Mouse (Mus musculus) stomach, postnatal 0 days (tissue): ENCODE data around the gene Ip6k1. TPM values are rescaled to one million over a fixed set of nuclear protein-coding genes. Genes with fewer than 3 reads are reported as not detected.

Source experiments
- ATAC-seq: fragments of 200-750 bp; cut with Nextera tagmentation; 2 replicates; pipeline ENCODE4 v1.8.0; 2017; ENCODE audit not compliant: low FRiP score, low TSS enrichment
- DNase-seq: peaks from one replicate; pipeline ENCODE4 v3.0.0-alpha.2; 2016; ENCODE audit warnings: low spot score
- H3K27ac ChIP-seq: fragments of 300-500 bp; sonication (generic); replicated peaks from 2 replicates; pipeline ENCODE4 v1.5.1; 2014; ENCODE audit warnings: mild to moderate bottlenecking, control low read depth
- H3K27me3 ChIP-seq: fragments of 300-500 bp; sonication (generic); 2 replicates; pipeline ENCODE4 v1.6.1; 2014; ENCODE audit warnings: low read length; ENCODE audit not compliant: control insufficient read depth, insufficient read depth
- H3K36me3 ChIP-seq: fragments of 300-500 bp; sonication (generic); 2 replicates; pipeline ENCODE4 v1.6.1; 2014; ENCODE audit warnings: low read length, mixed read lengths; ENCODE audit not compliant: control insufficient read depth, insufficient read depth
- H3K4me1 ChIP-seq: fragments of 300-500 bp; sonication (generic); replicated peaks from 2 replicates; pipeline ENCODE4 v1.6.1; 2014; ENCODE audit warnings: antibody characterized with exemption; ENCODE audit not compliant: control insufficient read depth, insufficient read depth
- H3K4me2 ChIP-seq: fragments of 300-500 bp; sonication (generic); replicated peaks from 2 replicates; pipeline ENCODE4 v1.6.1; 2014; ENCODE audit warnings: low read depth, mild to moderate bottlenecking, control low read depth, moderate library complexity
- H3K4me3 ChIP-seq: fragments of 300-500 bp; sonication (generic); 2 replicates; pipeline ENCODE4 v1.5.1; 2014; ENCODE audit warnings: low read depth, low read length, control low read depth
- H3K9ac ChIP-seq: fragments of 300-500 bp; sonication (generic); 2 replicates; pipeline ENCODE4 v1.6.1; 2014; ENCODE audit warnings: mild to moderate bottlenecking, low read length, control low read depth, mixed read lengths
- H3K9me3 ChIP-seq: fragments of 300-500 bp; sonication (generic); 2 replicates; pipeline ENCODE4 v1.6.1; 2016; ENCODE audit warnings: low read length; ENCODE audit not compliant: control insufficient read depth
- CTCF ChIP-seq: IDR thresholded peaks from 2 replicates; pipeline ENCODE4 v1.5.1; 2016; ENCODE audit warnings: antibody characterized with exemption, low read depth, mild to moderate bottlenecking, moderate library complexity
- EP300 ChIP-seq: optimal IDR thresholded peaks from 2 replicates; pipeline ENCODE3; 2016; ENCODE audit warnings: antibody characterized with exemption
- WGBS: fragments of 180-500 bp; shearing (Covaris S2); extraction: QIAGEN DNeasy Blood & Tissue Kit; methylation state at CpG from one replicate; pipeline ENCODE4 v1.1.7; 2014; 5-methylcytosine and 5-hydroxymethylcytosine counted together
- polyA plus RNA-seq: library from polyadenylated mRNA; unstranded; fragments of >200 nt; fragmentation: Nextera tagmentation; extraction: Ambion mirVana; gene quantifications from 2 replicates; pipeline ENCODE4 v1.2.1, GENCODE M21; 2015

The Ip6k1 gene
- polyA plus RNA-seq, 1 experiment from 2014 or later: 24.0 TPM

DNA sequence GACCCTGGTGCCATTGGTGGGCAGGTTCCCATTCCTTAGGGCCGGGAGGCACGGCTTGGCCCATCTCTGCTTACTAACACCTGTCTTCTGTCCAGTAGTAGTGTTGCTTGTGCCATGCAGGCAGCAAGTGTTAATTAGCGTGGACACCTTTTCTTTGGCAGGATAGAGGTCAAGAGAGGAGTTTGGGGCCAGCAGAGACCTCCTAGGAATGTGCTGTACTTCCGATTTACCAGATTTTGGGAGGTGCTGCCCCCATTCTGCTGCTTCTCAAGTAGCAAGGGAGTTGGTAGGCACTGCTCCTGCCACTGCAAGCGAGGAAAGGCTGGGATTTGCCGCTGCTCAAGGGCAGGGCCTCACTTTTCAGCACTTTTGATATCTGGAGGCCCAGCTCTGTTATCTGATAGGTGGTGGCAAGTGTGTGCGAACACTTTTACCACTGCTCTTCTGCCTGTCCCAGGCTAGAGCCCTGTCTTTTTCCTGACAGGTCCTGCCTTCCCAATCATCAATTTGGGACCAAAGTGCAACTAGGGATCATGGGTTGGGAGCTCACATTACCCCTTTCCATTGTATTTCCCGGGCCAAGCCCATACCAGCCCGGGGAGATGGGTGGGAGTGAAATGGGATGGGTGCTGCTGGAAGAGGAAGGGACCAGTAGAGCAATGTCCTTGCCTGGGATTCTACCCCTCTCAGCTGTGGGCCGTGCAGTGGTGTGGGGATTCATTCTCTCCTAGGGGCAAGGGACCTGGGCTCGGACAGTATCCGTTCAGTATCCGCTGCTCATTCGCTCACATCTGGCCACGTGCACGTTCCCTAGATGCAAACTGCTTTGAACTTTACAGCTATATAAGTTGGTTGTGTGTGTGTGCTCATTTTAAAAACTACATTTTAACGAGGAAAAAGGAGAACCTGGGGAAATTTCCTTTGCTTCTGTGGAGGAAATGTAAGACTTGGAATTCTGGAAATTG is 45.6 kb downstream of the Ip6k1 start:
- DNase-seq (no peak), ATAC-seq (no peak)
- 48% methylated on average over 17 of the region's 17 CpGs for WGBS
- H3K27ac ChIP-seq: peak overlapping the region; percentile 83
- peak overlapping the region; percentile 79; the same call in 1 of the 2 replicates for H3K4me3 ChIP-seq
- no peaks in the 10 kb centered on the region for H3K4me1 ChIP-seq
- peak overlapping the region; percentile 50 for H3K9ac ChIP-seq
- H3K27me3 ChIP-seq: no peaks in the 10 kb centered on the region
- H3K9me3 ChIP-seq: no peaks in the 10 kb centered on the region
- H3K4me2 ChIP-seq: peak overlapping the region; percentile 74
- H3K36me3 ChIP-seq: peaks cover 25% of the 10 kb centered on the region
- TF ChIP-seq CTCF: no peak
- no peak for TF ChIP-seq EP300

DNA sequence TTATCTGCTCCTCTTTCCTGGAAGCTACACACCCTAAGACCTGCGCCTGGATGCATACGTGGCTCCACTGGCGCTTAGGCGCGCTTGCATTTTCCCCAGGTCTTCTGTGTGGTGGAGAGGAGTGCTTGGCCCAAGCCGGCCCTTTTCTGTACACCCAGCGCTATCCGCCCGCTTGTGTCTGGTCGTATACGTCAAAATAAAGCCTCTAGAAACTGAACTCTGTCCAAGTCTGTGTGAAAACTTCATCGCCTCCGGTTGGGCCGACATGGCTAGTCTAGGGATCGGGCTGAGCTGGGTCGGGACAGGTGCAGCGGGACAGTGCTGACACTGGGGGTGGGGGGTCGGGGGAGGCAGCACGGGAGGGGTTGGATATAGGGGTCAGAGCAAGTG is 46.3 kb downstream of the Ip6k1 start:
- H3K4me1 ChIP-seq: 0 out of 2 replicates have a peak, but pooled peaks cover 4% of the 10 kb centered on the region
- no peak for TF ChIP-seq EP300
- no peak for TF ChIP-seq CTCF
- H3K27me3 ChIP-seq: no peaks in the 10 kb centered on the region
- peak overlapping the region; percentile 74 for H3K4me2 ChIP-seq
- DNase-seq (no peak), ATAC-seq (peak; percentile 11; the same call in 1 of the 2 replicates)
- peak overlapping the region; percentile 83 for H3K27ac ChIP-seq
- WGBS: under 1% methylated on average over 18 of the region's 19 CpGs
- H3K9me3 ChIP-seq: no peaks in the 10 kb centered on the region
- H3K36me3 ChIP-seq: peaks cover 25% of the 10 kb centered on the region
- peak overlapping the region; percentile 50 for H3K9ac ChIP-seq
- H3K4me3 ChIP-seq: peak overlapping the region; percentile 79

DNA sequence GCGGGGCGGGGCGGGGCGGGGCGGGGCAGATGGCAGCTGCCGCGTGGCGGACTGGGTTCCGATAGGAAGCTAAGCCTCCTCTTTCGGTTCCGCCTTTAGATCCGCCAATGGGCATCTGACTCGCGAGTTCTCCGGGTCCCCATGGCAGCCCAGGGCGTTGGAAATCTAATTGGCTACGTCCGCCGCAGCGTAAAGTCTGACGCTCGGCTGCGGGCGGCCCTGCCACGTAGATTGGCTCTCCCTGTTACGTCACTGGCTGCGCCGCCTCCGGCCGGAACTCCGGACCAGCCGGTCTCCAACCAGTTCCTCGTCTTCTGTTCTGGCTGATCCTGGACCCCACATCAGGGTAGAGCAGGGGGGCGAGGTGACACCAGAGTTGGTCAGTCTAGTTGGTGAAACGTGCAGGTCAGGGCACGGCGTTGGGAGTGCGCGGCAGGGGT is 46.7 kb downstream of the Ip6k1 start, which contains the start of gene Gmppb:
TSS of gene Gmppb (plus strand) at position 227 of the 440 bp plus-strand sequence.
- H3K27ac ChIP-seq: peak within 1 kb of the TSS; percentile 92
- peak within 1 kb of the TSS; percentile 79 for H3K4me3 ChIP-seq
- no peaks in the 10 kb centered on the region for H3K27me3 ChIP-seq
- peak; percentile 31 for TF ChIP-seq EP300
- TF ChIP-seq CTCF: no peak
- no peaks in the 10 kb centered on the region for H3K9me3 ChIP-seq
- DNase-seq (peak; percentile 98), ATAC-seq (peak; percentile 94)
- H3K9ac ChIP-seq: peak within 1 kb of the TSS; percentile 79
- H3K4me2 ChIP-seq: peak within 1 kb of the TSS; percentile 79
- WGBS: under 1% methylated on average over 30 of the region's 39 CpGs
- H3K36me3 ChIP-seq: peaks cover 25% of the 10 kb centered on the region
- H3K4me1 ChIP-seq: 0 out of 2 replicates have a peak, but pooled peaks cover 4% of the 10 kb centered on the region

DNA sequence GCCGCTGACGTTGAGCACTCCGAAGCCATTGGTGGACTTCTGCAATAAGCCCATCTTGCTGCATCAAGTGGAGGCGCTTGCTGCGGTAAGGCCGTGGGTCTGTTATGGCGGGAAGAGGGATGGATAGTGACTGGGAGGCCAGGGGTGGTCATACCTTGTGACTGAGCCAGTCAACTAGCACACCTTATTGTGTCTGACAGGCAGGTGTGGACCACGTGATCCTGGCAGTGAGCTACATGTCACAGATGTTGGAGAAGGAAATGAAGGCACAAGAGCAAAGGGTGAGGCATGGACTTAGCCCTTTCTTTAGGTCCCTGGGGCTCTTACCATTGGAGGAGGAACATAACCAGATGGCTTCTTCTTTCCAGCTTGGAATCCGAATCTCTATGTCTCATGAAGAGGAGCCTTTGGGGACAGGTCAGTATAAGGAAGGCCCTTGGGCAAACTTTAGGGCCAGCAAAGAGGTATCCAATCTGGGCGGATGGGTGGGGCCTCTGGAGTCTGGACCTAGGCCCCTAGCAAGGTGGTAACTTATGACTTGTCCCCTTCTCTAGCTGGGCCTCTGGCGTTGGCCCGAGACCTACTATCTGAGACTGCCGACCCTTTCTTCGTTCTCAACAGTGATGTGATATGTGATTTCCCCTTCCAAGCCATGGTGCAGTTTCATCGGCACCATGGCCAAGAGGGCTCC is 47.4 kb downstream of the Ip6k1 start:
- Histone ChIP-seq H3K9ac (peak overlapping the region; percentile 79), H3K4me1 (0 out of 2 replicates have a peak, but pooled peaks cover 4% of the 10 kb centered on the region), H3K4me2 (peak overlapping the region; percentile 79), H3K27me3 (no peaks in the 10 kb centered on the region), H3K4me3 (peak overlapping the region; percentile 79), H3K36me3 (peaks cover 23% of the 10 kb centered on the region), H3K9me3 (no peaks in the 10 kb centered on the region), H3K27ac (peak overlapping the region; percentile 92)
- 36% methylated on average over 15 of the region's 15 CpGs for WGBS
- TF ChIP-seq EP300 (no peak), CTCF (no peak)
- peak; percentile 51 for ATAC-seq
- peak; percentile 73 for DNase-seq

DNA sequence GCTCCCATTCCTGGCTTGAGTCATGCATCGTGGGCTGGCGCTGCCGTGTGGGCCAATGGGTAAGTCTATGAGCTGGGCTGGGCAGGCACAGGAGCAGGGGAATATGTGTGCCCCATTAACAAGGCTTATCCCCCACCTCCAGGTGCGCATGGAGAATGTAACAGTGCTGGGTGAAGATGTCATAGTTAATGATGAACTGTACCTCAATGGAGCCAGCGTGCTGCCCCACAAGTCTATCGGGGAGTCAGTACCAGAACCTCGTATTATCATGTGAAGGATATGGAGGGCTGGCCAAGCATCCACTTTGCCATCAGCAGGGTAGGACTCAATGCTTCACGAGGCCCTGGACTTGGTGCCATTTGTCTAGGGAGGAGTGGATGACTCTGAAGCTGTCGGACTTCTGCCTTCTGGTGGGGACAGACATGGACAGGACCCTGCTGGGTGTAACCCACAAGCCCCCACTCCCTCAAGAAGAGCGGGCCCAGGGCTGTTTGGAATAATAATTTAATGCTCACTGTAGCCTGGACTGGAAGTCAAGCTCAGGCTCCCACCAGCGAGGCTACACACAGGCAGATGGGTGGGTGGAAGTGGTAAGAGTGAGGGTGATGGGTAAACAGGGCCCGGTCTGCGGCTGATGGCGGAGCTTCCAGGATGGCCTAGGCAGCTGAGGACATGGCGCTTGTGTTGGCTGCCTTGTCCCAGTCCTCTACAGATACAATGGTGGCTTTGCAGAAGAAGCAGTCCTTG is 49.1 kb downstream of the Ip6k1 start:
- Histone ChIP-seq H3K4me2 (no peak overlapping the region), H3K9me3 (no peaks in the 10 kb centered on the region), H3K4me3 (no peak overlapping the region), H3K27me3 (no peaks in the 10 kb centered on the region), H3K4me1 (0 out of 2 replicates have a peak, but pooled peaks cover 4% of the 10 kb centered on the region), H3K27ac (no peak overlapping the region), H3K9ac (no peak overlapping the region), H3K36me3 (peaks cover 14% of the 10 kb centered on the region; the same call in 1 of the 2 replicates)
- no peak for TF ChIP-seq EP300
- WGBS: 92% methylated on average over 15 of the region's 15 CpGs
- DNase-seq: no peak
- ATAC-seq: no peak
